Mouse (Mus musculus): ENCODE data around the gene Znhit2.

- TF ChIP-seq CTCF (IDR thresholded peaks at IDR 0.05; ENCODE audit: low read depth) (no peak), EP300 (IDR thresholded peaks at IDR 0.05; ENCODE audit: low read depth) (no peak)
Observed at GRCm38 (mm10) chr19:6047899-6048166, 13.2 kb upstream of the Znhit2 start.

Data from liver, embryonic 14.5 days (tissue).